Mouse (Mus musculus) myocyte (in vitro differentiated cells): ENCODE data around the gene Jade2. TPM values are rescaled to one million over a fixed set of nuclear protein-coding genes. Genes with fewer than 3 reads are reported as not detected.
A peak's percentile ranks its signal among the peaks of the same experiment; 100 is the strongest.

ENCODE experiments used
- H3K27me3 ChIP-seq: one replicate; pipeline ENCODE4 v1.6.1; 2011; ENCODE audit not compliant: control insufficient read depth, insufficient read depth, insufficient read length
- H3K36me3 ChIP-seq: one replicate; pipeline ENCODE4 v1.6.1; 2011; ENCODE audit not compliant: control insufficient read depth, insufficient read depth
- H3K4me2 ChIP-seq: one replicate; pipeline ENCODE4 v1.6.1; 2011; ENCODE audit warnings: low read depth, control low read depth
- H3K4me3 ChIP-seq: one replicate; pipeline ENCODE4 v1.5.1; 2011; ENCODE audit warnings: mild to moderate bottlenecking, control low read depth, moderate library complexity
- H3K79me2 ChIP-seq: one replicate; pipeline ENCODE4 v1.6.1; 2011; ENCODE audit not compliant: control insufficient read depth, insufficient read depth
- H3ac ChIP-seq: one replicate; pipeline ENCODE4 v1.6.1; 2011; ENCODE audit not compliant: control insufficient read depth, insufficient read length
- CEBPB ChIP-seq: IDR thresholded peaks from 2 replicates; pipeline ENCODE4 v1.6.1; 2011; ENCODE audit warnings: mild to moderate bottlenecking, moderate library complexity; ENCODE audit not compliant: poor library complexity, insufficient read depth, severe bottlenecking
- E2F4 ChIP-seq: IDR thresholded peaks from one replicate; pipeline ENCODE4 v1.6.1; 2011; ENCODE audit warnings: mild to moderate bottlenecking, control low read depth, moderate library complexity; ENCODE audit not compliant: insufficient read depth
- MAX ChIP-seq: IDR thresholded peaks from one replicate; pipeline ENCODE4 v1.6.1; 2011; ENCODE audit warnings: low read depth, mild to moderate bottlenecking, control low read depth
- MYOD1 ChIP-seq, 3 experiments: IDR thresholded peaks; one replicate each; pipeline ENCODE4 v1.6.1; 2011; ENCODE audit warnings: control low read depth in 2 of 3, low read depth in 2 of 3, mild to moderate bottlenecking in 2 of 3, moderate library complexity in 1 of 3; ENCODE audit not compliant: insufficient read length in 2 of 3, control insufficient read depth in 1 of 3
- MYOG ChIP-seq, 3 experiments: IDR thresholded peaks; one replicate each; pipeline ENCODE4 v1.6.1; 2011; ENCODE audit warnings: control low read depth in 2 of 3, low read depth in 2 of 3, mild to moderate bottlenecking in 2 of 3; ENCODE audit not compliant: insufficient read length in 2 of 3, control insufficient read depth in 1 of 3, insufficient read depth in 1 of 3
- POLR2A ChIP-seq: IDR thresholded peaks from one replicate; pipeline ENCODE4 v1.6.1; 2011; ENCODE audit warnings: low read depth, mild to moderate bottlenecking, control low read depth, moderate library complexity; ENCODE audit not compliant: insufficient read length
- POLR2AphosphoS2 ChIP-seq: IDR thresholded peaks from one replicate; pipeline ENCODE4 v1.6.1; 2011; ENCODE audit warnings: low read depth, control low read depth; ENCODE audit not compliant: insufficient read length
- REST ChIP-seq: IDR thresholded peaks from one replicate; pipeline ENCODE4 v1.6.1; 2011; ENCODE audit warnings: mild to moderate bottlenecking, control low read depth, moderate library complexity; ENCODE audit not compliant: insufficient read depth, insufficient read length
- SRF ChIP-seq: IDR thresholded peaks from one replicate; pipeline ENCODE4 v1.6.1; 2011; ENCODE audit warnings: low read depth; ENCODE audit not compliant: control insufficient read depth, insufficient read length
- TCF12 ChIP-seq: IDR thresholded peaks from one replicate; pipeline ENCODE4 v1.6.1; 2011; ENCODE audit warnings: mild to moderate bottlenecking, control low read depth; ENCODE audit not compliant: poor library complexity, insufficient read depth, severe bottlenecking
- TCF3 ChIP-seq: IDR thresholded peaks from one replicate; pipeline ENCODE4 v1.6.1; 2011; ENCODE audit warnings: low read depth, control low read depth; ENCODE audit not compliant: insufficient read length
- USF1 ChIP-seq: IDR thresholded peaks from one replicate; pipeline ENCODE4 v1.6.1; 2011; ENCODE audit warnings: low read depth, mild to moderate bottlenecking, control low read depth, moderate library complexity
- polyA plus RNA-seq: library from polyadenylated mRNA; unstranded; fragments of >200 nt; fragmentation: generic; extraction: Trizol; gene quantifications from one replicate; pipeline ENCODE4 v1.2.1, GENCODE M21; 2012; ENCODE audit warnings: missing spikeins

Jade2 gene
- polyA plus RNA-seq, 1 experiment, result 2.6 TPM

GRCm38 (mm10) chr11:51854981-51855817 is 2.3 kb downstream of the Jade2 start:
- no peak for TF ChIP-seq TCF12
- TF ChIP-seq E2F4, result no peak
- no peak for TF ChIP-seq POLR2AphosphoS2
- H3K4me3 ChIP-seq, result peak overlapping the region; percentile 60
- H3K36me3 ChIP-seq, result no peaks in the 10 kb centered on the region
- H3ac ChIP-seq, result no peak overlapping the region
- peak overlapping the region; percentile 83 for H3K4me2 ChIP-seq
- H3K79me2 ChIP-seq, result no peaks in the 10 kb centered on the region
- H3K27me3 ChIP-seq, result no peaks in the 10 kb centered on the region

DNA sequence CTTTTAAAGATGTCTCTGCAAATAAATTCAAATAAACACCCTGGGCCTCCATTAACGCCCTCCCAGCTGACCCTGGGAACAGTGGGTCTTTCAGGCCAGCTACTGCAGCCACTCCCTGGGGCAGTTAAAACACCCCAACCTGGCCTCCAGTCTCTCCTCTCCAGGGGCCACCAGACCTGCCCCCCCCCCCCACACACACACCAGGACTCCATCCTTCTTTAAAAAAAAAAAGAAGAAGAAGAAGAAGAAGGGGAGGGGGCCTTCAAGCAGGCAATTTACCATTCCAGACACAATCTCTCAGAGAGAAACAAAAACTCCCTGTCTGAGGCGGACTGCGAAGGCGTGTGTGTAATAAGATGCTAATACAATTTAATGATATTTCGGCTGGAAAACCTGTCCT is 4.9 kb downstream of the Jade2 start:
- no peak overlapping the region for H3K4me2 ChIP-seq
- H3K4me3 ChIP-seq, result no peak overlapping the region
- H3K36me3 ChIP-seq, result no peaks in the 10 kb centered on the region
- no peaks in the 10 kb centered on the region for H3K79me2 ChIP-seq
- H3K27me3 ChIP-seq, result no peaks in the 10 kb centered on the region
- TF ChIP-seq E2F4 (no peak), TCF12 (no peak), REST (no peak), POLR2A (no peak), SRF (no peak), MAX (no peak), POLR2AphosphoS2 (no peak), TCF3 (no peak), CEBPB (no peak), USF1 (no peak), MYOG (IDR thresholded peaks at IDR 0.05; ENCODE audit: control insufficient read depth in 1 of 3, insufficient read depth in 1 of 3, insufficient read length in 2 of 3, low read depth in 2 of 3) (no peak), MYOD1 (IDR thresholded peaks at IDR 0.05; ENCODE audit: control insufficient read depth in 1 of 3, insufficient read length in 2 of 3, low read depth in 2 of 3) (no peak)
- no peak overlapping the region for H3ac ChIP-seq

DNA sequence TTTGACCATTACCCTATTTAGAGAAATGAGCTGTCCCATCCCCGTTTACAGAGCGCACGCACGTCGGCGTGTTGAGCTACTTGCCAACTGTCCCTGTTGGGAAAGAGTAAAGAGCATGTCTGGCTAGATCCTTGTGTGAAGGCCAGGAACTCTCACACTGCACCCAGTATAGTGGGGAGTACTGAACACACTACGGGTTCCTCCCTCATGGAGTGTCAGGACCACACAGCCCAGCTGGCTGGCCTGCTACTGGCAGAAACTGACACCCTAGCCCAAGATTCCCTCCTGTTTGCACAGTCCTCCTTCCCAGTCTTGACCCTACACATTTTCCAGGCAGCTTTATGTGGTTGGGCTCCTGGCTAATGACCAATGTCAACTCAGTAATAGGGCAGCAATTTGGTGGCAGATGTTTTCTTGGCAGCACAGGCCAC is 5.3 kb downstream of the Jade2 start:
- no peak for TF ChIP-seq CEBPB
- TF ChIP-seq MYOG (IDR thresholded peaks at IDR 0.05; ENCODE audit: control insufficient read depth in 1 of 3, insufficient read depth in 1 of 3, insufficient read length in 2 of 3, low read depth in 2 of 3), result peak in 1 of 3 experiments; percentile 2
- TF ChIP-seq MYOD1 (IDR thresholded peaks at IDR 0.05; ENCODE audit: control insufficient read depth in 1 of 3, insufficient read length in 2 of 3, low read depth in 2 of 3), result peak in 1 of 3 experiments; percentile 10
- Histone ChIP-seq H3K4me2 (peak overlapping the region; percentile 34), H3K36me3 (no peaks in the 10 kb centered on the region), H3K79me2 (no peaks in the 10 kb centered on the region), H3K27me3 (no peaks in the 10 kb centered on the region), H3ac (no peak overlapping the region), H3K4me3 (no peak overlapping the region)

DNA sequence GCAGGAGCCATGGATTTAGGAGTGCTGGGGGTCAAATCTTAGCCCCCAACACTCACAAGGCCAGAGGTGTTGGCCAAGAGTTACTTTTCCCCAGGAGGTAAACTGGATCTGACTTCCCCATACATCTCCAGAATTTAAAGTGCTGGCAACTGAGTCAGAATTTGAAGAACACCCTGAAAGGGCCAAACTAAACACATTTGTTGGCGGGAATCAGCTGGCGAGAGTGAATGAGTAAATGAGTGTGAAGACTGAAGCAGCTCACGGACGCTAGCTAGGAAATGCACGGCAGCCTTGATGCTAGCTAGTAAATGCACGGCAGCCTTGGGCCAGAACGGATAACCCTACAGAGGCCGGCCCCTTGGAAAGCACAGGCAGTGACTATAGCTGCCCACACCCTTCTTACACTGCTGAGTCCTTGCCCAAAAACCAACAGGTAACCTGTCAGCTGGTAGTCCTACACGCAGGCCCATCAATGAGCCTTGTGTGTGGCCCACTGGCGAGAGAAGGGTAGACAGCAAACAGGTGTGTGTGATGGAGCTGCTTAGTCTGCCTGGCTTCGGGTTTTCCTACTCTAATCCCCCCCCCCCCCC is 6.6 kb downstream of the Jade2 start:
- Histone ChIP-seq H3K36me3 (no peaks in the 10 kb centered on the region), H3K79me2 (no peaks in the 10 kb centered on the region), H3K4me2 (no peak overlapping the region), H3ac (no peak overlapping the region), H3K27me3 (no peaks in the 10 kb centered on the region), H3K4me3 (no peak overlapping the region)
- no peak for TF ChIP-seq REST
- TF ChIP-seq USF1, result no peak
- TF ChIP-seq MYOG (IDR thresholded peaks at IDR 0.05; ENCODE audit: control insufficient read depth in 1 of 3, insufficient read depth in 1 of 3, insufficient read length in 2 of 3, low read depth in 2 of 3), result no peak
- no peak for TF ChIP-seq POLR2AphosphoS2

DNA sequence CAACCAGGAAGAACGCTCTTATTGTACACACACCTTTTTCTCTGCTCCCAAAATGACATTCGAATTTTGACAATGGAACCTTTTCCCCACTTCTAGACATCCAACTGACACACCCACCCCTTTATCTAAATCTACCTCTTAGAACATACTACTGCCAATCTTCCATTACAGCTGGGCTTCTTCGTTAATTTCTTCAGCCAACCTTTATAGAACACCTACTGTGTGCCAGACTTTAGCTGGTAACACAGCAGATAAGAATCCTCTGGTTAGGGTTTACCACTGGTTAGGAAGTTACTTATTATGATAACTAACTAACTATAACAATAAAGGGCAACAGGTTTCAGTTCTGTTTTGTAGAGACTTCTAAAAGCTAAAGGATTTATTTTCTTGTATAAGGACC is 9.1 kb downstream of the Jade2 start:
- H3K79me2 ChIP-seq, result no peaks in the 10 kb centered on the region

More for the DNA sequence above, 9.1 kb downstream of the Jade2 start:
- no peaks in the 10 kb centered on the region for H3K36me3 ChIP-seq
- no peak overlapping the region for H3ac ChIP-seq
- TF ChIP-seq CEBPB (no peak), POLR2A (no peak), E2F4 (no peak), MAX (no peak)
- no peak overlapping the region for H3K4me2 ChIP-seq
- H3K4me3 ChIP-seq, result no peak overlapping the region
- H3K27me3 ChIP-seq, result no peaks in the 10 kb centered on the region
